Mouse (Mus musculus) regulatory T cell (primary cell): ENCODE results near the gene Hspa1b.

ENCODE experiments used
- in situ Hi-C: fragments of 300-600 bp; cut with MboI, MseI; formaldehyde crosslinking; loops from one replicate; pipeline ENCODE4 v1.15.1; 2025; ENCODE audit warnings: high pct_unique_total_duplicates

The Hspa1b gene

GRCm38 (mm10) chr17:34954831-34955230 lies 4.2 kb downstream of the Hspa1b start:
- in situ Hi-C loops, result no loop called here

- in situ Hi-C loops, result no loop called here
Observed at GRCm38 (mm10) chr17:34953904-34954303, 5.1 kb downstream of the Hspa1b start.

GRCm38 (mm10) chr17:34953258-34953657 lies 5.8 kb downstream of the Hspa1b start:
- in situ Hi-C loops, result no loop called here

GRCm38 (mm10) chr17:34952378-34953040 lies 6.5 kb downstream of the Hspa1b start:
- in situ Hi-C loops, result no loop called here

GRCm38 (mm10) chr17:34951636-34952377 lies 7.2 kb downstream of the Hspa1b start:
- in situ Hi-C loops, result no loop called here

GRCm38 (mm10) chr17:34950514-34951455 lies 8.3 kb downstream of the Hspa1b start:
- in situ Hi-C loops, result no loop called here

- in situ Hi-C loops, result loop anchor here (5.0 kb wide), 1 partner anchor 33 kb away; the partner anchor contains the start of gene Lsm2
Observed at GRCm38 (mm10) chr17:34949553-34949969, 9.5 kb downstream of the Hspa1b start.

GRCm38 (mm10) chr17:34948721-34949552 lies 10.1 kb downstream of the Hspa1b start:
- in situ Hi-C loops, result loop anchor here (5.0 kb wide), 1 partner anchor 33 kb away; the partner anchor contains the start of gene Lsm2

- in situ Hi-C loops, result loop anchor here (5.0 kb wide), 1 partner anchor 35 kb away; the partner anchor contains the start of gene Lsm2
Observed at GRCm38 (mm10) chr17:34947606-34948005, 11.4 kb downstream of the Hspa1b start.

- in situ Hi-C loops, result loop anchor here (5.0 kb wide), 1 partner anchor 36 kb away; the partner anchor contains the start of gene Lsm2
Observed at GRCm38 (mm10) chr17:34946486-34947140, 12.4 kb downstream of the Hspa1b start.

- in situ Hi-C loops, result no loop called here
Observed at GRCm38 (mm10) chr17:34944362-34944761, 14.7 kb downstream of the Hspa1b start.

- in situ Hi-C loops, result no loop called here
Observed at GRCm38 (mm10) chr17:34943128-34943815, 15.8 kb downstream of the Hspa1b start.

GRCm38 (mm10) chr17:34941344-34942041 lies 17.5 kb downstream of the Hspa1b start:
- in situ Hi-C loops, result no loop called here

- in situ Hi-C loops, result no loop called here
Observed at GRCm38 (mm10) chr17:34937960-34938505, 21.0 kb downstream of the Hspa1b start.

GRCm38 (mm10) chr17:34934830-34935229 lies 24.2 kb downstream of the Hspa1b start:
- in situ Hi-C loops, result no loop called here

GRCm38 (mm10) chr17:34934031-34934430 lies 25.0 kb downstream of the Hspa1b start:
- in situ Hi-C loops, result no loop called here

- in situ Hi-C loops, result no loop called here
Observed at GRCm38 (mm10) chr17:34932287-34932686, 26.8 kb downstream of the Hspa1b start.

- in situ Hi-C loops, result no loop called here
Observed at GRCm38 (mm10) chr17:34931735-34932098, 27.3 kb downstream of the Hspa1b start.
